Mouse (Mus musculus) midbrain, embryonic 12.5 days (tissue): ENCODE results near the gene Ddrgk1. TPM values are rescaled to one million over a fixed set of nuclear protein-coding genes. Genes with fewer than 3 reads are reported as not detected.

Source experiments
- ATAC-seq: fragments of 200-750 bp; cut with Nextera tagmentation; 2 replicates; pipeline ENCODE4 v1.8.0; 2017; ENCODE audit warnings: low read depth, moderate TSS enrichment, moderate library complexity; ENCODE audit not compliant: low FRiP score
- H3K27ac ChIP-seq: fragments of 300-500 bp; sonication (generic); replicated peaks from 2 replicates; pipeline ENCODE4 v1.5.1; 2016; ENCODE audit warnings: mild to moderate bottlenecking
- H3K27me3 ChIP-seq: fragments of 300-500 bp; sonication (generic); 2 replicates; pipeline ENCODE4 v1.6.1; 2016; ENCODE audit warnings: mild to moderate bottlenecking
- H3K36me3 ChIP-seq: fragments of 300-500 bp; sonication (generic); 2 replicates; pipeline ENCODE4 v1.6.1; 2016
- H3K4me1 ChIP-seq: fragments of 300-500 bp; sonication (generic); 2 replicates; pipeline ENCODE4 v1.6.1; 2016
- H3K4me2 ChIP-seq: fragments of 300-500 bp; sonication (generic); replicated peaks from 2 replicates; pipeline ENCODE4 v1.6.1; 2016; ENCODE audit warnings: mild to moderate bottlenecking, moderate library complexity
- H3K4me3 ChIP-seq: fragments of 300-500 bp; sonication (generic); 2 replicates; pipeline ENCODE4 v1.5.1; 2016; ENCODE audit warnings: mild to moderate bottlenecking
- H3K9ac ChIP-seq: fragments of 300-500 bp; sonication (generic); replicated peaks from 2 replicates; pipeline ENCODE4 v1.6.1; 2016; ENCODE audit warnings: mild to moderate bottlenecking, moderate library complexity
- H3K9me3 ChIP-seq: fragments of 300-500 bp; sonication (generic); 2 replicates; pipeline ENCODE4 v1.6.1; 2016; ENCODE audit warnings: mild to moderate bottlenecking
- WGBS: fragments of 180-500 bp; shearing (Covaris S2); methylation state at CpG from one replicate; pipeline ENCODE4 v1.1.7; 2016; 5-methylcytosine and 5-hydroxymethylcytosine counted together
- polyA plus RNA-seq: library from polyadenylated mRNA; unstranded; fragments of >200 nt; fragmentation: Nextera tagmentation; extraction: Ambion mirVana; gene quantifications from 2 replicates; pipeline ENCODE4 v1.2.1, GENCODE M21; 2016

The Ddrgk1 gene
- polyA plus RNA-seq, 1 experiment from 2014 or later, result 54.8 TPM

- 52% methylated on average over 1 of the region's 1 CpGs for WGBS
- no peak overlapping the region for H3K27ac ChIP-seq
- ATAC-seq, result no peak
- peaks cover 56% of the 10 kb centered on the region for H3K27me3 ChIP-seq
- no peaks in the 10 kb centered on the region for H3K9me3 ChIP-seq
- H3K9ac ChIP-seq, result no peak overlapping the region
- H3K4me2 ChIP-seq, result no peak overlapping the region
- H3K4me3 ChIP-seq, result no peak overlapping the region
- H3K36me3 ChIP-seq, result peaks cover 4% of the 10 kb centered on the region
- H3K4me1 ChIP-seq, result peaks cover 38% of the 10 kb centered on the region
Observed at GRCm38 (mm10) chr2:130632416-130632815, 32.0 kb downstream of the Ddrgk1 start.

- peak; percentile 85 for ATAC-seq
- Histone ChIP-seq H3K4me2 (peak within 1 kb of the TSS; percentile 95), H3K27ac (peak within 1 kb of the TSS; percentile 58), H3K4me3 (peak within 1 kb of the TSS; percentile 96), H3K27me3 (peaks cover 30% of the 10 kb centered on the region), H3K36me3 (peaks cover 22% of the 10 kb centered on the region), H3K9ac (peak within 1 kb of the TSS; percentile 88), H3K4me1 (peaks cover 25% of the 10 kb centered on the region), H3K9me3 (no peaks in the 10 kb centered on the region)
- under 1% methylated on average over 25 of the region's 25 CpGs for WGBS
Observed at GRCm38 (mm10) chr2:130629839-130630203, 34.6 kb downstream of the Ddrgk1 start, which contains the start of the genes Fastkd5 and Ubox5. Gene Fastkd5 (minus strand): TSS chr2:130630027. Gene Ubox5 (minus strand): TSS chr2:130630038.

GRCm38 (mm10) chr2:130629080-130629838, 35.2 kb downstream of the Ddrgk1 start:
- Histone ChIP-seq H3K9me3 (no peaks in the 10 kb centered on the region), H3K27ac (peak overlapping the region; percentile 58), H3K4me1 (peaks cover 19% of the 10 kb centered on the region), H3K9ac (peak overlapping the region; percentile 88), H3K4me3 (peak overlapping the region; percentile 96), H3K36me3 (peaks cover 25% of the 10 kb centered on the region), H3K27me3 (peaks cover 25% of the 10 kb centered on the region), H3K4me2 (peak overlapping the region; percentile 95)
- WGBS, result 3% methylated on average over 37 of the region's 37 CpGs
- ATAC-seq, result peak; percentile 45

- no peak overlapping the region for H3K27ac ChIP-seq
- 56% methylated on average over 3 of the region's 3 CpGs for WGBS
- peak overlapping the region; percentile 96; the same call in 1 of the 2 replicates for H3K4me3 ChIP-seq
- peaks cover 31% of the 10 kb centered on the region for H3K36me3 ChIP-seq
- peak overlapping the region; percentile 95 for H3K4me2 ChIP-seq
- no peak for ATAC-seq
- peaks cover 13% of the 10 kb centered on the region for H3K4me1 ChIP-seq
- H3K9me3 ChIP-seq, result no peaks in the 10 kb centered on the region
- H3K27me3 ChIP-seq, result peaks cover 16% of the 10 kb centered on the region
- no peak overlapping the region for H3K9ac ChIP-seq
Observed at GRCm38 (mm10) chr2:130628424-130628823, 36.0 kb downstream of the Ddrgk1 start.

- Histone ChIP-seq H3K9me3 (no peaks in the 10 kb centered on the region), H3K27ac (no peak overlapping the region), H3K27me3 (no peaks in the 10 kb centered on the region), H3K4me1 (no peaks in the 10 kb centered on the region), H3K9ac (no peak overlapping the region), H3K4me2 (no peak overlapping the region), H3K36me3 (peaks cover 63% of the 10 kb centered on the region), H3K4me3 (no peak overlapping the region)
- WGBS, result 94% methylated on average over 7 of the region's 7 CpGs
- ATAC-seq, result no peak
Observed at GRCm38 (mm10) chr2:130618972-130619371, 45.5 kb downstream of the Ddrgk1 start.

- Histone ChIP-seq H3K9ac (no peak overlapping the region), H3K36me3 (peaks cover 36% of the 10 kb centered on the region), H3K4me1 (no peaks in the 10 kb centered on the region), H3K9me3 (no peaks in the 10 kb centered on the region), H3K27ac (no peak overlapping the region), H3K4me3 (no peak overlapping the region), H3K27me3 (no peaks in the 10 kb centered on the region), H3K4me2 (no peak overlapping the region)
- 60% methylated on average over 3 of the region's 3 CpGs for WGBS
- no peak for ATAC-seq
Observed at GRCm38 (mm10) chr2:130613091-130613490, 51.4 kb downstream of the Ddrgk1 start.

Other genes starting within 250 kb of the Ddrgk1 start
- 113 and 115 TPM in 2 replicates for gene Vps16, start 240.3 kb downstream of the Ddrgk1 start, polyA plus RNA-seq
- gene Pced1a, start 240.0 kb downstream of the Ddrgk1 start, polyA plus RNA-seq, result 11.1 and 13.2 TPM in 2 replicates
- gene Ptpra, start 214.4 kb downstream of the Ddrgk1 start, polyA plus RNA-seq, result 120 and 134 TPM in 2 replicates
- 66.2 and 74.0 TPM in 2 replicates for gene Mrps26, start 100.9 kb downstream of the Ddrgk1 start, polyA plus RNA-seq
- not detected in 2 replicates for gene Oxt, start 88.5 kb downstream of the Ddrgk1 start, polyA plus RNA-seq
- not detected in 2 replicates for gene Avp, start 82.1 kb downstream of the Ddrgk1 start, polyA plus RNA-seq
- 18.9 and 19.3 TPM in 2 replicates for gene Fastkd5, start 34.6 kb downstream of the Ddrgk1 start, polyA plus RNA-seq
- 14.4 and 15.2 TPM in 2 replicates for gene Ubox5, start 34.6 kb downstream of the Ddrgk1 start, polyA plus RNA-seq
- 6.9 and 8.3 TPM in 2 replicates for gene Lzts3, start 21.9 kb downstream of the Ddrgk1 start, polyA plus RNA-seq
- 139 and 146 TPM in 2 replicates for gene Itpa, start 3.0 kb upstream of the Ddrgk1 start, polyA plus RNA-seq
- gene Slc4a11, start 32.9 kb upstream of the Ddrgk1 start, polyA plus RNA-seq, result 0.57 and 0.77 TPM in 2 replicates
- gene 4930402H24Rik, start 241.7 kb upstream of the Ddrgk1 start, polyA plus RNA-seq, result 86.9 and 89.0 TPM in 2 replicates
- 11.8 and 15.4 TPM in 2 replicates for gene Atrn, start 241.8 kb upstream of the Ddrgk1 start, polyA plus RNA-seq